Mouse (Mus musculus) liver, embryonic 14.5 days (tissue): ENCODE results near the gene Thbs1.

Source experiments
- CTCF ChIP-seq: IDR thresholded peaks from 2 replicates; pipeline ENCODE4 v1.5.1; 2016; ENCODE audit warnings: antibody characterized with exemption, low read depth, control low read depth
- EP300 ChIP-seq: IDR thresholded peaks from 2 replicates; pipeline ENCODE4 v1.6.1; 2016; ENCODE audit warnings: antibody characterized with exemption, low read depth

- TF ChIP-seq CTCF (no peak), EP300 (no peak)
These were observed 26.1 kb downstream of the Thbs1 start for GRCm38 (mm10) chr2:118137776-118138175.
